Mouse (Mus musculus) fat pad, adult 2 months (tissue): Measurements from ENCODE around the gene Espnl.

ENCODE experiments used
- DNase-seq: peaks from one replicate; pipeline ENCODE4 v3.0.0-alpha.2; 2011; ENCODE audit warnings: low read depth, low spot score; ENCODE audit errors: extremely low read depth

Gene Espnl

DNA sequence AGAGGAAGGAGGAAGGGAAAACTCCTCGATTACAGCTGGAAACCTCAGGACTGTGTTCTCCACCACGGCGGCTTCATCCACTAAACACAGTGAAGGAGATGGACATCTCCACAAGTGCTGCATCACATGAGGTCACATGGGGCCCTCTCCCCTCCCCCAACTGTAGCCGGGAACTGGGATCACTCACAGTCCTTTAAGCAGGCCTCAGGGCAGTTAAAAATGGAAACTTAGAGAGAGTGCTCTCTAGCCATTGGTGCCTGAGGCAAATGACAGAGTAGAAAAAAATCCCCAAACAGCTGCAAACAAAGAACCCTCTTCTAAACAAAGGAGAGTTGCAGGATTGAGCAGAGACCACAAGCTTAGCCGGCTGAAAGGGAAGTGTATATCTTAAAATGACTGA is 8.6 kb upstream of the Espnl start:
- no peak for DNase-seq

DNA sequence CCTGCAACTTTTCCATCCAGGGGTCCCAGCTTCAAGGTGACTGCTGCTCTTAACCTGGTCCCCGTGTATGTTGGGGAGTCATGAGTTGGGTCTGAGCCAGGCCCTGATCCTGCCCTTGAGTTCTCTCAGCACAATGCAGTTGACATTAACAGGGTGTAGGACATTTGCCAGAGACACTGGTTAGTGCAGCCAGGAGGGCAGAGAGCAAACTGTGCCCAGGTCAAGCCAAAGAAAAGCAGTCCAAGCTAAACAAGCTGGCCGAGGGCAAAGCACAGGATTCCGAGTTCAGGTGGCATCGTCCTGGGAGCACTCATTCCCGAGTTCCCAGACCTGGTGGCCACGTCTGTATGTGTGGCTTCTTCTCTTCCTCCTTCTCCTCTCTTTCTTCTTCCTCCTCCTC is 4.2 kb upstream of the Espnl start:
- no peak for DNase-seq

DNA sequence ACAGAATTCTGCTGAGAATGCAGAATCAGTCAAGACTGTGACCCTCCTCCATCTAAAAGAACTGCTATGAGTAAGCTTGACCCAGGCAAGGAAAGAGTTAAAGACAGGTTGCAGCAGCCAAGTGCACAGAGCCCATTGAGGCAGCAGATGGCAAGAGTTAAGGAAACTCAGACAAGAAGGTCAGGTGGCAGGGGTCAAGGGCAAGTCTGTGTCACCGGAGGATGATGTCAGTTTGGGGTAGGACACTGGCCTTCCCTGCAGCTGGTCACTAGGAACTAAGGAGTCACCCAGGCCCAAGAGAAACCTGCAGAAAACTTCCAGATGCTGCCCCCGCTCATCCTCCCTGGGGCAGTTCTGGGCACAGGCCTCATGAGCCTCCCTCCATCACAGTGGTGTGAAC is 2.8 kb downstream of the Espnl start:
- no peak for DNase-seq

DNA sequence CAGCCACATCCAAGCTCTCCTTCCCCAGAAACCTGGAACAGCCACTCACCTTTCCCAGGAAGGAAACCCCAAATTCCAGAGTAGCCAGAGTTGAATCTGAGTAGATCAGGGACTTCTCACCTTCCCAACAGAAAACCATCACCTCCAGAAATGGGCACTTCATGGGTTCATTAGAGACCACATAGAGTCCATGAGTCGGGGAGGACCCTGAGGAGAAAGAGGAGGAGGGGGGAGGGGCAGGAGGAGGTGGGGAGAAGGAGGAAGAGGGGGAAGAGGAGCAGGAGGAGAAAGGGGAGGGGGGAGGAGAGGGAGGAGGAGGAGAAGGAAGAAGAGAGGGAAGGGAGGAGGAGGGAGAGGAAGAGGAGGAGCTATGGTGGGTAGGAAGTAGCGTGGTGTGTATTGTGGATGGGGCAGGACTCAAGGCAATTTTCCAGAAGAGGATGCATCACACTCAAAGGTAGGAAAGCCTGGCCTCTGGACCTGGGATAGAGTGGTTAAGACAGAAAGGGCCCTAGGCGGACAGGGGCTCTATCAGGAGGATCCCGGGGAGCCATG is 3.7 kb downstream of the Espnl start:
- DNase-seq: no peak

DNA sequence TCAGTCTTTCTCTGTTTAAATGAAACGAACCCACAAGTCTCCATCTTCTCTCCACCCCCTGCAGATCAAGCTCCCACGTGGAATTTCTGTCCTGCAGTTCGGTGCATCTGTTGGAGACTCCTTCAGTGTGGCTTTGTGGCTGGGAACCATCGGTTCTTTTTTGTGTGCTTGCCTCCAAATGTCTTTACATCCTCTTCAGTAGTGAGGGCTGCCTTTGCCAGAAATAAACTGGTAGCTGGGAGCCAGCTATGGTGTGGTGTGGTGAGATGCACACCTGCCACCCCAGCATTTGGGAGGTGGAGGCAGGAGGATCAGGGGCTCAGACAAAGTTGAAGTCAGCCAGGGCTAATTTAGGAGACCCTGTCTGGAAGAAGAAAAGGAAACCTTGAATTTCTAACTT is 10.2 kb downstream of the Espnl start:
- no peak for DNase-seq

DNA sequence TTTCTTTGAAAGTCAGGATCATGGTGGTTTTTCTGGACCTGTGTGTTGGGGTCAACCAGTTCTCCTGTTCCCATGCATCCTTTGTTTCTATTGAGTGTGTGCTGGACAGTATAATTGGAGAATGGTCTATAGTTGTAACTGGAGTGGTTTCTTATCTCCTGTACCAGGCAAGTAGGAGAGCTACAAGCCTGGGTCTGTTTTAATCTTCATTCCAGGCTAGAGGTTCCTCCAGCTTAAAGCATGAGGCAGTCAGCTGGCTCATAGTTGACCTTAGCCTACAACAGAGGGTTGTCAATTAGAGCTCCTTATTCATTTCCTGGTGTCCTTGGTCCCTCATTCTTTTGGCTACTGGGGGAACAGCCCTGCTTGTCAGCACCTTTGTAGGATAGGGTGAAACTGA is 11.7 kb downstream of the Espnl start:
- DNase-seq: no peak

DNA sequence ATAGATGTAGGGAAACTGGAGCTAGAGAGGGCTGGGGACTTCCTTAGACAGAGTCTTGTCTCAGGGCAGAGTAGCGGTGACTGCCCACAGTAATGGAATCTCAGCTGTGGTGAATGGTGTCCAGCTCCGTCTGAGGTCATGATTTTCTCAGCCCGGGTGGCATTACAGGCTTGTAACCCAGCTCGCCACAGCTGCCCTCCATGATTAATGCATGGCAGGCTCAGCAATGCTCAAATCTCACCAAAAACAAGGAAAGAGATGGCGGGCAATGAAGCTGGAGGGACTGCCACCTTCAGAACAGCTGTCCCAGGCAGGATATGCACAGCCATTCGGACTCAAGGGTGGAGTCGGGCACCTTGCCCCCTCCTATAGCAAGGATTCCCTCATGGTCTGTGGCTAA is 15.5 kb downstream of the Espnl start:
- no peak for DNase-seq

DNA sequence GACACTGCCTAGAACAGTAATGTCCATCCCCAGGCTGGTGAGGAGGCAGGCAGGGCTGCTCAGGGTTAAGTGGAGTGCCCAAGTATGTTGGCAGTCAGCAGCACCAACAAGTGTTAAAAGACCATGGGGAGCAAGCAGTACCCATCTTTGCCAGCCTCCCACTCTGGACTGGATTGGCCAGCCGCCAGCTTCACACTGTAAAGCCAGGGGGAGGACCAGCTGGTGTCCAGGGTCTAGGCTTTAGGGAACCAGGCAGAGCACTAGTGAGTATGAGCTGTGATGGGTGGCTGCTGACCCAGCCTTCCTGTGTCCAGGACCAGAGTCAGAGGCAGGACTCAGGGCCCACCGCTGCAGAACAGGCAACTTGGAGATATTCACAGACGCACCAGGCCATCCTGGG is 22.1 kb downstream of the Espnl start:
- DNase-seq: no peak

DNA sequence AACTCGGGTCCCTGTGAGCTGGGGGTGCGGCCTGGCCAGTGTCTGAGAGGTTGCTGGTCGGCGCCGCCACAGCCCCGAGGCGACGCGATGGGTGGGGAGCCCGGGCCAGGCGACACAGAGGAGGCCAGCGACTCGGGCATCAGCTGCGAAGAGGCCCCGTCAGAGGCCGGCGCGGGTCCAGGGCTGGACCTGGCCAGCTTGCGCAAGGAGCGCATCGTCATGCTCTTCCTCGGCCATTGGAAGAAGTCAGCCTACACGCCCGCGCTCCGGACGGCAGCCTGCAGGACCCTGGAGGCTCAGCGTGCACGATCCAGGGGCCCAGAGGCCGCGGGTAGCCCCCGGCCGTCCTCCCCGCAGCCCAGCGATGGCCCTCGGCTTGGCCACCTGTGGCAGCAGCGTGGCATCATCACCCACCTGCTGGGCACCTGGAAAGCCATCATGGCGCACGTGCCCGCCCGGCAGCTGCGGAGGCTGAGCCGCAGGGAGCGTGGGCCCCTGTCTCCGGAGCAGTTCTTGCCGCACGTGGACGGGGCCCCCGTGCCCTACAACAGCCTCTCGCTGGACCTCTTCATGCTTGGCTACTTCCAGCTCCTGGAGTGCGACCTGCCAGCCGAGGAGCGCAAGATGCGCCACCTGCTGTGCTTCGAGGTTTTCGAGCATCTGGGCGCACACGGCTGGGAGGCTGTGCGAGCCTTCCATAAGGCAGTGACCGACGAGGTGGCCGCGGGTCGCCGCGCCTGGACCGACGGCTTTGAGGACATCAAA is 23.2 kb downstream of the Espnl start:
- DNase-seq: no peak

DNA sequence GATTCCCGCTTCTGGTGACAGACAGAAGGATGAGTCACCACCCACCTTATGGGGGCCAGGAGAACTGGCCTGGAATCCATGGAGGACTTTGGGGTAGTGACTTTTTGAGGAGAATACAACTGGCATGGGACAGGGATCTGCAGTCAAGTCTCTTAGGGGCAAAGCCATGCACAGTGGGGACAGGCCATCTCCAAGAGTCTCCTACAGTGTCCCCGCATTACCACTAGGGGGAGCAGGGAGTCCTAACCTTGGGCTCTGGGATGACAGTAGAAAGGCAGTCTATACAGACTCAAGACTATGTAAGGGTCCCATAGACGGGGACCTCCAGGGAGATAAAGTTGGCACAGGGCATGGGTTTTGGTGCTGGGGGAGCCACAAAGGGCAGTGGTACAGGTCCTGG is 25.0 kb downstream of the Espnl start:
- DNase-seq: no peak

DNA sequence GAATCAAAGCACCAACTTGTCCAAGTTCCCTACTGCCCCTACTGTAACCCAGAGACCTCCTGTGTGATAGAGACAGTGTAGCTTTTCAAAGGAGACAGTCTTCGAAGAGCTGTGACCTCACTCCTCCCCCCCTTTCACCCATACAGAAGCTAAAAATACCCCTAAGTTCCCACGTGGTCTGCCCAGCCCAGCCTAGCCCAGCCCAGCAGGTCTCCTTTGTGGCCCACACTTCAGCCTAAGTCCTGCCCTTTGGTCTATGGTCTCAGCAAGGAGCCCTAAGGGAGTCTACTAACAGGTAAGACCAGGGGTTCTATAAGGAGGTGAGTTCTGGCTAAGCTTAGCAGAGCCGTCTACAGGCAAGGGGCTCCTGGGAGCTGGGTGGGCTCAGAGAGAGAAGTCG is 29.0 kb downstream of the Espnl start, which contains the start of gene Klhl30:
Gene Klhl30, plus strand, starts transcription at position 176 of the 400 bp plus-strand sequence.
- DNase-seq: no peak

DNA sequence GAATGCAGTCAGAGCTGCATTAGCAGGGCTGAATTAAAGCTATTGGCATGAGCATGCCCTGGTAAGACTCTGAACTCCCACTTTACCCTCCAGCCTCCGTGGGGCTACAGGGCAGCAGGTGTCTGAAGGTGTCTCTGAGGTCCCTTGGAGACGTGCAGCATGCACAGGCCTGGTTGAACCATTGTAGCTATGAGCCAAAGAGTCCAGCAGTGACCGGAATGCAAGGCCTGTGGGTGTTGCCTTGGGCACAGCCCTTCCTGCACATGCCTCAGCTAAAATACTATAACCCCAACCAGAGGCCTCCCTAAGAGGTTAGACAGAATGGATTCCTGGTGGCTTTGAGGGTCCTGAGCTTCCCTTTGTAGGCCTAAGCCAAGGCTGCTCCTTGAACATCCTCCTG is 29.4 kb downstream of the Espnl start:
- no peak for DNase-seq

DNA sequence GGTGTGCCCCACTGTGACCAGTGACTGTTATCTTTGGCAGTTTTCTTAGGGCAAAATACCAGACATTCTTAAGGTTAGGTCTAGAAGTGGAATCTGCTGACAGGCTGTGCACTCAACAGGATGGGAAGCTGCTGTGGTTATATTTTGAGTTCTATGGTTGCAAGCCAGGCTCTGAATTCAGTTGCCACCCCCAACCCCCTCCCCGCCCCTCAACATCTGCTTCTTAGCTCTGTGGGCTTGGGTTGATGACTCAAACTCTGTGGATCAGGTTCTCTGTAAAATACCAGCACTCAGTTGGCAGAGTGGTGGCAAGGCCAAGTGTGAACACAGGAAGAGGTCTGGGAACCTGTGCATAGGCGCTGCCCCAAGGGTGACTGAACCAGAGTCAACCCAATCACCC is 30.4 kb downstream of the Espnl start:
- no peak for DNase-seq

DNA sequence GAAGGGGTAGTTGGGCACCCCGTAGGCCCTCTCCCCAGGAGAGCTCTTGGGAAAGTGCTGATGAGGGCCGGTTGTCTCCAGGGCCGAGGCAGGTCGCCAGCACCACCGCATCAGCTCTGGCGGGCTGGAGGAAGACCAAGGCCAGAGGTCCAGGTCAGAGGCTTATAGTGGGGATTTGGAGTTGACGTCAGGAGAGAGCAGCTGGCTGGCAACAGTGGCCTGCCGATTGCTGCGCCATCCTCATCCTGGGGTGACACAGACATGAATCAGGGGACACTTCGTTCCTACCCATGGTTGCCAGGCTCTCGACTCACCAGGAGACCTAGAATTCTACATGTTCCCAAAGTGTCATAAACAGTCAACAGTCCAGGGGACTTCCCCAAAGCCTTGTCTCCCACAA is 34.2 kb downstream of the Espnl start:
- DNase-seq: no peak

DNA sequence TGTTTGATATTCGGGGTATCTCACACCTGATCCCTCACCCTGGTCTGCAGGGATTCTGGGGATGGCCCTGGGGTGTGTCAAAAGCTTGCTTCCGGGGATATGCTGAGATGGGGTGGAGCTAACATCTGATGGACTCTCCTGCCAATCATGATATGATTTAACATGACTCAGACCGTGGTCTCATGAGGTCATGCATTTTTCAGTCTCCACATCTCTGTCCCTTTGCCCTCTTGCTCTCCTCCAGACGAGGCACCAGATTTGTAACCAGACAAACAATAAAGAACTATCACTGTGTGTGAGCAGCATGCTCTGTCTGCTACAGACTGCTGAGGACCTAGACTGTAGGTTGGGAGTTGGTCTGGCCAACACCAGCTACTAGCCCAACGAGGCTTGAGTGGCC is 40.2 kb downstream of the Espnl start:
- no peak for DNase-seq

DNA sequence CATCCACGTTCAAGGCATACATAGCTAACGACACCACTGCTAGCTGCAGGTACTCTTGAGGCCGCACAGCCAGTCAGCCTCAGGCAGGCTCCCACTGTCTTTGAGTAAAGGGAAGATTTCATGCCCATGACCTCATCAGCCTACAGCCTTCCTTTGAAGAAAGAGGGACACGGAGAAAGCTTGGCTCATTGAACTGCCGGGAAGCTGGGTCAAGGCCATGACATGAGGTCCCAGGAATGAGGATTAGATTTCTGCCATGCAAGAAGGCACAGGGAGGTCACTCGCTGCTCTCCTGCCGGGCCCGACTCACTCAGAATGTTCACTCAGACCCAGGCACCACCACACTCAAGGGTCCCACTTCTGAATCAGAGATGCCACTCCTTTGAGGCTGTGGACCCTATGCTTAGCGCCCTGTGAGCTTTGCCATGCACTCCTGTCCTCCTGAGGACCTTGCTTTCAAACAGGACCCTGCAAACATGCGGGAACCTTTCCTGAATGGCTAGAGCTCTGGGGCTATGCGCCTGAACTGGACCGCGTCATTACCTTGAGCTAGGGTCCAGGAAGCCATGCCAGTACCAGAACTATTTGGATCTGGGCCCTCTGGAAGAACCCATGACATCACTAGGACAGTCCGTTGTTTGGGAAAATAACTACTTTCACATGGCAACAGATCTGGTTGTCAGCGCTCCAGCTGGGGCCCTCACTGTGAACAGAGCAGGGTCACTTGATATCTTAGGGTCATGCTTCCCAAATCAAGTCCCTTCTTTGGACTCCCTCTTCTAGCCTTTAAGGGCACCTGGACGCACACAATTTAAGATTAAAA is 43.2 kb downstream of the Espnl start:
- no peak for DNase-seq

DNA sequence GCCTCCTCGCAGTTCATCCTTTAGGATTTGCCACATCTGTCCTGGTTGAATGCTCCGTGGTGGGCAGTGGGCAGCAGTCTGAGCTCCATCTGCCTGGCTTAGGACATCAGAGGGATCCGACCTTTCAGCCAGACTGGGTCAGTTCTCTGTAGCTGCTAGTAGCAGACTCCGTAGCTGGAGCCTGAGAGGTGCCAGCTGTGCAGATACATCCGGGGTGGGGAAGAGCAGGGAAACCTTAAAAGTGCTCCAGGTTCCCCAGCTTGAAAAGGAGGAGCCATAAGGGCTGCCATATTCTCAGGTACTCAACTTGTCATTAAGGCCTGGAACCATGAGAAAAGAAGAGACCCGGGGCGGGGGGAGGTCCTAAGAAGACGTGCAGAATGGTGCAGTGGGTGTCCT is 43.9 kb downstream of the Espnl start:
- DNase-seq: no peak

DNA sequence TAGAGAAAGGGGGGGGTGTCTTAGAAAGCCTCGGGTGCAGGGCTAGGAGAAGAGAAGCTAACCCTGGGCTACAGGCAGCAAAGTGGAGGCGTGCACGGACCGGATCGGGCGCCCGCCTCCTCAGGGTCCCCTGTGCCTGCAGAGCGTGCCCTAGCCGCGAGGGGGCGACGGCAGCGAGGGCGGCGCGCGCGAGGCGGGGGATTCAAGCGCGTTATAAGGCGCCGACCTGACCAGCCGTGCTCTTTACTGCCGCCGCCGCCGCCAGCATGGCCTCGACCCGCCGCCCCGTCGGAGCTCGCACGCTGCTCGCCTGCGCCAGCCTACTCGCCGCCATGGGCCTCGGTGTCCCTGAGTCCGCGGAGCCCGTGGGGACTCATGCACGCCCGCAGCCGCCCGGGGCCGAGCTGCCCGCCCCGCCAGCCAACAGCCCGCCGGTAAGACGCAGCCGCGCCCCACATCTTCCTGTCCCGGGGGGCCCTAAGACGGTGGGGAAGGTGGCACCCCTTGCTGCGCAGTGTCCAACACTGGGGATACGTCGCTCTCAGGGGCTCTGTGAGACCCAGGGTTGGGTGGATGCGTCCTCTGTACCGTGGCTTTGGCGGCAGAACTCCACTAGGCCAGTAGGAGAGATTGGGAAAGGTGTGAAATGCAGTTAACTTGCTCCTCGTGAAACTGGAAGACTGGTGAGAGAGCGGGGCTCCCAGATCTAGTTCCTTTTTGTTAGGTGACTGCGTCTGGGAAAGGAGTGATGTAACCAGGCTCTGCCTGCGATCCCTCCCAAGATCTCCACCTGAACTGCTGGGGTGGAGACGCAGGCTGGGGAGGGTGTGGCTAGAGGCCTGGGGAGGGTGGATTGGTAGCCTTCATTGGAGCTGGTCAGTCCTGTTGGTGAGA is 44.6 kb downstream of the Espnl start, which contains the start of gene Erfe:
Gene Erfe, plus strand, starts transcription at position 216 of the 894 bp plus-strand sequence.
- no peak for DNase-seq

DNA sequence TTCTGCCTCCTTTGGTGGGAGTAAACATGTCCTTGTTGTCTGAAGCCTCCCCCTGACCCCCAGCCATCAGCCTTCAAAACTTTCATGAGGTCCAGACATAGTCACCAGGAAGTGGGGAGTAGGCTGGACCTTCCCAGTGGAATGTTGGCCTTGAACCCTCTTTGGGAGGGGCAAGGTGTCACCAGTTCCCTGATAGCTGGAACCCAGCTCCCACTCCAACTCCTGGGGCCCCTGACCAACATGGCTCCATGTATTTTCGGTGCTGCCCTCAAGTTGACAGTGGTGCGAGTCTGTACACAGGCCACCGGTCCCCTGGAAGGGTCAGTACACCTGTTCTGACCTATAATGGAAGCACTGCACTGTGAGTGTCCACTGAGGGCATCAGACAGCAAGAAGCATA is 45.4 kb downstream of the Espnl start:
- no peak for DNase-seq

DNA sequence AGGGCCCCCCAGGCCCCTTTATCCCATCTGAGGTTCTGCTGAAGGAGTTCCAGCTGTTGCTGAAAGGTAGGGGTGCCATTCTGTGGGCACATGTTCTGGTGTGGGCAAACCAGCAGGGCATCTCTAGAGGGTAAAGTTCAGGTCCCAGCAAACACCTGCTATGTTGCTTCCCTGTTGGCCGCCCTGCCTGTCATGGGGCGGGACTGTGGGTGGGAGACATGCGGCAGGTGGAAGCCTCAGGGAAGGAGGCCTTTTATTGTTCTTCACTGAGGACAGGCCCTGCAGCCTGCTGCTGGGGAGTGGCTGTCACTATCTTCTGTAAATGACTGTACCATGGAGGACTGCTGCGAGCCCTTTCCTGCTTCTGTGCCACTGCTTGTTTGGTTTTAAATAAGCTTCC is 47.5 kb downstream of the Espnl start:
- DNase-seq: no peak

DNA sequence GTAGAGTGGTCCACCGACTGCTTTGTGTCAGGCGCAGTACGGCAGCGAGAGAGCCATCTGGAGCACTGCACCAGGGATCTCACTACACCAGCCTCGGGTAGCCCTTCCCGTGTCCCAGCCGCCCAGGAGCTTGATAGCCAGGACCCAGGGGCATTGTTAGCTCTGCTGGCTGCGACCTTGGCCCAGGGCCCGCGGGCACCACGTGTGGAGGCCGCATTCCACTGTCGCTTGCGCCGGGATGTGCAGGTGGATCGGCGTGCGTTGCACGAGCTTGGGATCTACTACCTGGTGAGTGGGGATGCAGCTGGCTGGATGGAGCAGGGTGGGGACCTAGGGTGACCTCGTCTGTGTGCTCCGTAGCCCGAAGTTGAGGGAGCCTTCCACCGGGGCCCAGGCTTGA is 48.2 kb downstream of the Espnl start:
- no peak for DNase-seq
